Mouse (Mus musculus) megakaryocyte, embryonic 14.5 days (primary cell): ENCODE data around the gene Colec11.

Experiments used
- FLI1 ChIP-seq: IDR thresholded peaks from 2 replicates; pipeline ENCODE4 v1.6.1; 2012; ENCODE audit warnings: low read length, inconsistent platforms, mixed read lengths
- GATA1 ChIP-seq: IDR thresholded peaks from 3 replicates; pipeline ENCODE4 v1.6.1; 2012; ENCODE audit warnings: mixed read lengths, low read length, inconsistent platforms, borderline replicate concordance

GRCm38 (mm10) chr12:28662628-28663027, 39.5 kb upstream of the Colec11 start:
- TF ChIP-seq GATA1: no peak
- no peak for TF ChIP-seq FLI1
